Mouse (Mus musculus) central nervous system, embryonic 11.5 days (tissue): ENCODE measurements around the gene Med11. TPM values are rescaled to one million over a fixed set of nuclear protein-coding genes. Genes with fewer than 3 reads are reported as not detected.

Experiments used
- polyA plus RNA-seq: library from polyadenylated mRNA; depleted of rRNA; stranded (reverse); fragments of >200 nt; gene quantifications from 2 replicates; pipeline ENCODE4 v1.2.3, GENCODE M21; 2012; rRNA removed

The Med11 gene
- 37.6 and 48.2 TPM in 2 replicates for polyA plus RNA-seq

DNA sequence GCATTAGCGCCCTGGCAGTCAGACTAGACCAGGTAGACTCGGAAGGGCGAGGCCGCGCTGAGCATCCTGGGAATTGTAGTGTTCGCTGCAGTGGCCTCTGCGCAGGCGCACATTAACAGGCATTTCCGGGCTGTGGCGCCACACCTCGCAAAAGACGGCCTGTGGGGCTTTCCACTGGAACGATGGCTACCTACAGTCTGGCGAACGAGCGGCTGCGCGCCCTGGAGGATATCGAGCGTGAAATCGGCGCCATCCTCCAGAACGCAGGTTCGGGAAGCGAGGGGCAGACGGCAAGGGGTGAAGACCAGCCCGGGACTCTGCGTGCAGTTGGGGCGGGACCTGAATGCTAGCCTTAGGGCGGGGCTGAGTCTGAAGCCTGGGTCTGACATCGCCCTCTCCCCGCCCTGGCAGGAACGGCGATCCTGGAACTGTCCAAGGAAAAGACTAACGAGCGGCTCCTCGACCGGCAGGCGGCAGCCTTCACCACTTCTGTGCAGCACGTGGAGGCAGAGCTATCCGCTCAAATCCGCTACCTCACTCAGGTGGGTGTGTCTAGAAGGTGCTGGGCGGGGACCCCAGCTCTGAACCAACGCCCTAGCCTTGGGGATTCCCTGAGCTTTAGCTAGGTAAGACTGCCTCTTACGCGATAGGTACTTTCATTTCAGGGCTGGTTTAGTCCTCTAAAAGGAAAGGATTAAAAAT, at the start of gene Med11:
Med11 (plus strand) TSS at position 123 of the 702 bp plus-strand sequence.

GRCm38 (mm10) chr11:70409594-70410296, 42.0 kb upstream of the Med11 start, which contains the start of gene Pelp1:
Gene Pelp1 (minus strand): TSS chr11:70410031.

DNA sequence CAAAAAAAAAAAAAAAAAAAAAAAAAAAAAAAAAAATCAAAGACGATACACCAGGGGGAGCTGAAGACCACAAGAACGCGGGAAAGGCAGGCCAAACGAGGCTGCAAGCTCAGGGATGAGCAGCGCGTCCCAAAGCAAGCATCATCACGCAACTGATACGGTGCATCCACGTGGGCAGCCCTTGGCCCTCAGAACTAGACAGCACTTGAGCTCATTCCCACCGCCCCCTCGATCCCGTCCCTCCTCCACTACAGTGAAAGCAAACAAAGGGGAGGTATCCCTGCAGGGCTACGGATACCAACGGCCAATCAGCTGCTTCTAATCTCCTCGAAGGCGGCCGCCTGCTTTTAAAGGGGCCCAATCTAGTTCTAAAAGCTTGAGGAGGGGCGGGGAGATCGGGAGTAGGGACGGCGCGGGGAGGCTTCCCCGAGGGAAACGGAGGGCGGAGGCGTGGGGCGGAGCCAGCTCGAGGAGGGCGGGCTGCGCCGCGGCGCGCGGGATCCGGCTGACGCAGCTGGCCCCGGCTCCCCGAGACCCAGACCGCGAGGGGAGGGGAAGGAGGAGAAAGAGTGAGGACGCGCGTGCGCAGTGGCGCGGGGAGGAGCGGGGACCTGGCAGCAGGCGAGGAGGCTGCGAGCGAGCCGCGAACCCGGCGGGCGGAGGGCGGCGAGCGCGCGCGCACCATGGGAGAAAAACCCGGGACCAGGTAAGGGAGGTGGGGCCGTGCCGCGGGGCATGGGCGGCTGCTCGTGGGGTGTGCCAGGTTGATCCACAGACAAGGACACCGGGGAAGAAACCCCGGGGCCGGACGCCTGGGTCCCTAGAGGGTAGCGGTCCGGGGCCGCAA, 19.4 kb upstream of the Med11 start, which contains the start of gene Arrb2:
Arrb2 (plus strand) TSS at position 588 of the 847 bp plus-strand sequence.

DNA sequence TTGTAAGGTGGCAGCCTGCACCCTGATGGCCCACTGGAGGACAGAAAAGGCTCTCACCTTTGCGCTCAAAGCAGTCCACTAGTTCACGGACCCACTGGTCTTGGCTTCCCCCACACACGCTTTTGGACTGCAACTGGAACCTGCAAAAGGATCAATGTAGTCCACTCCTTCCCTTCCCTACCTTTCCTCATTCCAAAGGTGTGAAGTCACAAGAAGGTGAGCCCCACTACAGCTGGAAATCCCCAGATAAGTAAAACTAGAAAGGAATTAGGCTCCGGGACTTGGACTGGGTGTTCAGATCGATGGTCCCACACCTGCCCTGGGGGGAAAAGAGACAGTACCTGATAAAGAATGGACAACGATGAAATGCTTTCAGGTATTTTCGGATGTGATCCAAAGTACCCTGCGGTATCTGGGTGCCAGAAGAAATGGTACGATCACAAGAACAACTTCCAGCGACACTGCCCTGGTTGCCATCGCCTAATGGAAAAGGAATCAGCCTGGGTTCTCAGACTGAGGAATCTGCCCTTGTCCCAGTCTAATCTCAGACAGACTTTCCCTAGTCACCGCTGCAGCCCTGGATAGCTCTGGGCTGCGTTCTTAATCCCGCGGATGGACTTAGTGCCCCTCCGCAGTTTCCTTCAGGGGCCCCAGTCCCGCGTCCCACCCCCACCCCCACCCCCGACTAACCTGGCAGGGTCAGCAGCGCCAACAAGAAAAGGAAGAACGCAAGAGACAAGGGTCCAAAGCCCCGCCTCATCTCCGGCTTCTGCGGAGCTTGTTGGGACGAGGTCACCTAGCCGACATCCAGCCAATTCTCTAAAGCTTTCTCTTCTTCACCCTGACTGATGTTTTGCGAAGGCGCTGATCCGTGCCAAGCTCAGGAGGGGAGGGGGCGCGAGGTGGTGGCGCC, 7.2 kb downstream of the Med11 start, which contains the start of gene Zmynd15:
Zmynd15 (plus strand) TSS at position 746 of the 913 bp plus-strand sequence.

DNA sequence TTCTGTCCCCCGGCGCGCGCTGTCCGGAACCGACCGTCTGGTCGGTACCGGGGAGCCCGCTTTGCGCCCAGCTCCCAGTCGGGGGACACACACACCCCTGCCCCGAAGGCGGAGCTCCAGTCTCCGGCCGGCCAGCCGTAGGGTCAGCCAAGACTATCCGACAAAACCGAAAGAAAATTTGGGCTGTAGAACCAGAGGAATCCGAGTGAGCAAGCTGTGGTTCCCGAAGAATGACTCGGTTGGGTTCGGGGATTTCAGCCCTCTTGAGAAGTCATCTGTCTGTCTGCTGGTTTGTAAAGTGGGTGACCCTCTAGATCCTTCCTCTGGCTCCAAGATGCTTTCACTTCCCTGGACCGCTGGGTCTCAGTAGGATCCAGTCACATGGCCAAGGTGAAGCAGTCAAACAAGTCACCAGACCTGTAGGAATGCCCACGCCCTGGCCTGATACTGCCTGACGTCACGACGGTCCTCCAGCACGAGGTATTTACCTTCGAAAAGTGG, 7.9 kb downstream of the Med11 start, which contains the start of gene Cxcl16:
Cxcl16 (minus strand) TSS at position 384 of the 501 bp plus-strand sequence.

Other genes with a start within 250 kb of the Med11 start
- 0.35 and 0.47 TPM in 2 replicates for gene Slc16a11, start 239.2 kb upstream of the Med11 start, polyA plus RNA-seq
- 11.0 and 43.0 TPM in 2 replicates for gene Slc16a13, start 230.9 kb upstream of the Med11 start, polyA plus RNA-seq
- 5.3 and 7.2 TPM in 2 replicates for gene Bcl6b, start 222.1 kb upstream of the Med11 start, polyA plus RNA-seq
- 152 and 226 TPM in 2 replicates for gene 0610010K14Rik, start 214.0 kb upstream of the Med11 start, polyA plus RNA-seq
- 11.4 and 21.8 TPM in 2 replicates for gene Gm21988, start 212.1 kb upstream of the Med11 start, polyA plus RNA-seq
- 3.4 and 39.5 TPM in 2 replicates for gene Rnasek, start 212.1 kb upstream of the Med11 start, polyA plus RNA-seq
- 2.6 and 3.1 TPM in 2 replicates for gene Alox12, start 196.6 kb upstream of the Med11 start, polyA plus RNA-seq
- not detected in 2 replicates for gene Alox12e, start 129.3 kb upstream of the Med11 start, polyA plus RNA-seq
- gene Alox15, start 99.9 kb upstream of the Med11 start, polyA plus RNA-seq, result 0.18 and 0.55 TPM in 2 replicates
- gene Pelp1, start 41.9 kb upstream of the Med11 start, polyA plus RNA-seq, result 34.7 and 45.0 TPM in 2 replicates
- gene Arrb2, start 19.3 kb upstream of the Med11 start, polyA plus RNA-seq, result 49.1 and 64.2 TPM in 2 replicates
- 0.47 and 0.52 TPM in 2 replicates for gene Zmynd15, start 7.5 kb downstream of the Med11 start, polyA plus RNA-seq
- 1.7 and 2.2 TPM in 2 replicates for gene Cxcl16, start 8.1 kb downstream of the Med11 start, polyA plus RNA-seq
- gene Tm4sf5, start 53.3 kb downstream of the Med11 start, polyA plus RNA-seq, result 1.2 and 1.3 TPM in 2 replicates
- 0.22 and 0.30 TPM in 2 replicates for gene Vmo1, start 62.7 kb downstream of the Med11 start, polyA plus RNA-seq
- 0.25 and 0.60 TPM in 2 replicates for gene Gltpd2, start 67.3 kb downstream of the Med11 start, polyA plus RNA-seq
- 450 and 522 TPM in 2 replicates for gene Psmb6, start 73.4 kb downstream of the Med11 start, polyA plus RNA-seq
- gene Gm40193, start 81.0 kb downstream of the Med11 start, polyA plus RNA-seq, result not detected in 2 replicates
- gene Pld2, start 88.1 kb downstream of the Med11 start, polyA plus RNA-seq, result 7.3 and 9.7 TPM in 2 replicates
- 51.8 and 75.5 TPM in 2 replicates for gene Mink1, start 111.0 kb downstream of the Med11 start, polyA plus RNA-seq
- not detected in 2 replicates for gene 4930544D05Rik, start 163.9 kb downstream of the Med11 start, polyA plus RNA-seq
- gene Chrne, start 167.3 kb downstream of the Med11 start, polyA plus RNA-seq, result not detected in 2 replicates
- 0.71 and 1.1 TPM in 2 replicates for gene Gp1ba, start 187.2 kb downstream of the Med11 start, polyA plus RNA-seq
- 65.1 and 75.1 TPM in 2 replicates for gene Rnf167, start 195.3 kb downstream of the Med11 start, polyA plus RNA-seq
- 97.5 and 110 TPM in 2 replicates for gene Slc25a11, start 195.6 kb downstream of the Med11 start, polyA plus RNA-seq
- 596 and 833 TPM in 2 replicates for gene Pfn1, start 202.7 kb downstream of the Med11 start, polyA plus RNA-seq
- 31.1 and 40.7 TPM in 2 replicates for gene Eno3, start 205.3 kb downstream of the Med11 start, polyA plus RNA-seq
- gene Spag7, start 217.5 kb downstream of the Med11 start, polyA plus RNA-seq, result 113 and 176 TPM in 2 replicates
- gene Camta2, start 236.2 kb downstream of the Med11 start, polyA plus RNA-seq, result 12.3 TPM in 2 replicates
- 0.44 and 1.1 TPM in 2 replicates for gene Inca1, start 248.2 kb downstream of the Med11 start, polyA plus RNA-seq
- 28.3 and 36.8 TPM in 2 replicates for gene Kif1c, start 248.6 kb downstream of the Med11 start, polyA plus RNA-seq